25 mouse cellular contexts compared by ENCODE assay signal in genomic region chr15:61473900-61474299, GRCm38 (mm10).
"Had no signal": no experiment of that assay in that cellular context is flagged by ENCODE, and none has a peak within 500 bp of the region (broad histone marks: within the 10 kb centered on the region; RNA-seq: fewer than 3 reads in every experiment).

No protein-coding gene starts in this region.

- DNase-seq: cerebellum, adult 9-10 months; cerebellum, adult 9-11 months; cerebellum, postnatal 10 days; cerebellum, postnatal 14 days; cerebellum, postnatal 25 days; cerebellum, postnatal 36 days; embryo, embryonic 11 days; forebrain, postnatal 0 days; gastrocnemius, adult 2 months; gastrocnemius, postnatal 10 days; gastrocnemius, postnatal 14 days; gastrocnemius, postnatal 25 days; gastrocnemius, postnatal 36 days; heart, adult 11 months; heart, adult 18-20 months; heart, adult 2 months had no signal

- H3K4me3 ChIP-seq: embryonic facial prominence, embryonic 10.5 days; embryonic facial prominence, embryonic 12.5 days; embryonic facial prominence, embryonic 13.5 days; embryonic facial prominence, embryonic 15.5 days; erythroblast, embryonic 14.5 days; forebrain, embryonic 10.5 days; forebrain, embryonic 12.5 days; forebrain, embryonic 13.5 days; forebrain, embryonic 15.5 days; gastrocnemius, adult 2 months; heart, adult 2 months had no signal

- H3K4me2 ChIP-seq: embryonic facial prominence, embryonic 12.5 days; embryonic facial prominence, embryonic 13.5 days; embryonic facial prominence, embryonic 15.5 days; forebrain, embryonic 12.5 days; forebrain, embryonic 13.5 days; forebrain, embryonic 15.5 days had no signal

- H3K4me1 ChIP-seq: embryonic facial prominence, embryonic 10.5 days; embryonic facial prominence, embryonic 12.5 days; embryonic facial prominence, embryonic 13.5 days; embryonic facial prominence, embryonic 15.5 days; forebrain, embryonic 10.5 days; forebrain, embryonic 12.5 days; forebrain, embryonic 13.5 days; forebrain, embryonic 15.5 days had no signal

- H3K36me3 ChIP-seq: embryonic facial prominence, embryonic 10.5 days; embryonic facial prominence, embryonic 12.5 days; embryonic facial prominence, embryonic 13.5 days; embryonic facial prominence, embryonic 15.5 days; forebrain, embryonic 10.5 days; forebrain, embryonic 12.5 days; forebrain, embryonic 15.5 days had no signal

- H3K27ac ChIP-seq: embryonic facial prominence, embryonic 10.5 days; embryonic facial prominence, embryonic 12.5 days; embryonic facial prominence, embryonic 13.5 days; embryonic facial prominence, embryonic 15.5 days; forebrain, embryonic 10.5 days; forebrain, embryonic 12.5 days; forebrain, embryonic 13.5 days; forebrain, embryonic 15.5 days; gastrocnemius, adult 2 months; heart, adult 2 months had no signal

- H3K27me3 ChIP-seq: embryonic facial prominence, embryonic 12.5 days; embryonic facial prominence, embryonic 13.5 days; embryonic facial prominence, embryonic 15.5 days; forebrain, embryonic 12.5 days; forebrain, embryonic 13.5 days; forebrain, embryonic 15.5 days had no signal

- H3K9me3 ChIP-seq: embryonic facial prominence, embryonic 10.5 days; embryonic facial prominence, embryonic 12.5 days; embryonic facial prominence, embryonic 13.5 days; embryonic facial prominence, embryonic 15.5 days; forebrain, embryonic 10.5 days; forebrain, embryonic 12.5 days; forebrain, embryonic 13.5 days; forebrain, embryonic 15.5 days had no signal

- H3K9ac ChIP-seq: embryonic facial prominence, embryonic 12.5 days; embryonic facial prominence, embryonic 13.5 days; embryonic facial prominence, embryonic 15.5 days; forebrain, embryonic 12.5 days; forebrain, embryonic 13.5 days; forebrain, embryonic 15.5 days; forebrain, postnatal 0 days had no signal
